Mouse (Mus musculus) intestine, embryonic 16.5 days (tissue): ENCODE measurements at regions not wholly inside any gene's neighbourhood (a gene's known extent, or its start where the extent isn't known, plus 50 kb on each side); places are given as distances from the start of the nearest gene placed in this dataset.

Experiments used
- ATAC-seq: fragments of 200-750 bp; cut with Nextera tagmentation; 2 replicates; pipeline ENCODE4 v1.8.0; 2017; ENCODE audit warnings: moderate TSS enrichment, moderate library complexity
- H3K27ac ChIP-seq: fragments of 300-500 bp; sonication (generic); 2 replicates; pipeline ENCODE4 v1.5.1; 2014; ENCODE audit warnings: mild to moderate bottlenecking, low read length
- H3K27me3 ChIP-seq: fragments of 300-500 bp; sonication (generic); replicated peaks from 2 replicates; pipeline ENCODE4 v1.6.1; 2014; ENCODE audit warnings: low read length, control low read depth, mixed read lengths; ENCODE audit not compliant: control insufficient read depth, insufficient read depth
- H3K36me3 ChIP-seq: fragments of 300-500 bp; sonication (generic); 2 replicates; pipeline ENCODE4 v1.6.1; 2014; ENCODE audit warnings: low read length, control low read depth; ENCODE audit not compliant: control insufficient read depth, insufficient read depth
- H3K4me1 ChIP-seq: fragments of 300-500 bp; sonication (generic); 2 replicates; pipeline ENCODE4 v1.6.1; 2014; ENCODE audit warnings: low read length, control low read depth, mixed read lengths; ENCODE audit not compliant: control insufficient read depth, insufficient read depth
- H3K4me2 ChIP-seq: fragments of 300-500 bp; sonication (generic); 2 replicates; pipeline ENCODE4 v1.6.1; 2014; ENCODE audit warnings: low read depth, low read length, control low read depth
- H3K4me3 ChIP-seq: fragments of 300-500 bp; sonication (generic); 2 replicates; pipeline ENCODE4 v1.5.1; 2014; ENCODE audit warnings: mild to moderate bottlenecking, low read length
- H3K9ac ChIP-seq: fragments of 300-500 bp; sonication (generic); 2 replicates; pipeline ENCODE4 v1.6.1; 2014; ENCODE audit warnings: low read depth, low read length
- H3K9me3 ChIP-seq: fragments of 300-500 bp; sonication (generic); 2 replicates; pipeline ENCODE4 v1.6.1; 2016; ENCODE audit warnings: low read length, control low read depth; ENCODE audit not compliant: control insufficient read depth
- WGBS: fragments of 180-500 bp; shearing (Covaris S2); extraction: QIAGEN DNeasy Blood & Tissue Kit; methylation state at CpG from one replicate; pipeline ENCODE4 v1.1.7; 2014; 5-methylcytosine and 5-hydroxymethylcytosine counted together

- H3K27ac ChIP-seq: no peak overlapping the region
- no peaks in the 10 kb centered on the region for H3K4me1 ChIP-seq
- H3K27me3 ChIP-seq: no peaks in the 10 kb centered on the region
- no peak overlapping the region for H3K4me3 ChIP-seq
- H3K36me3 ChIP-seq: no peaks in the 10 kb centered on the region
- no peak overlapping the region for H3K4me2 ChIP-seq
- H3K9ac ChIP-seq: no peak overlapping the region
- WGBS: 69% methylated on average over 9 of the region's 9 CpGs
- ATAC-seq: no peak
- no peaks in the 10 kb centered on the region for H3K9me3 ChIP-seq
Observed at GRCm38 (mm10) chr11:44185218-44185890, 214.5 kb upstream of the Il12b start.

GRCm38 (mm10) chr11:44188202-44188601 is 211.7 kb upstream of the Il12b start:
- Histone ChIP-seq H3K36me3 (no peaks in the 10 kb centered on the region), H3K4me1 (no peaks in the 10 kb centered on the region), H3K27ac (no peak overlapping the region), H3K9me3 (no peaks in the 10 kb centered on the region), H3K4me2 (no peak overlapping the region), H3K9ac (no peak overlapping the region), H3K4me3 (no peak overlapping the region), H3K27me3 (no peaks in the 10 kb centered on the region)
- ATAC-seq: no peak
- WGBS: 75% methylated on average over 2 of the region's 2 CpGs

DNA sequence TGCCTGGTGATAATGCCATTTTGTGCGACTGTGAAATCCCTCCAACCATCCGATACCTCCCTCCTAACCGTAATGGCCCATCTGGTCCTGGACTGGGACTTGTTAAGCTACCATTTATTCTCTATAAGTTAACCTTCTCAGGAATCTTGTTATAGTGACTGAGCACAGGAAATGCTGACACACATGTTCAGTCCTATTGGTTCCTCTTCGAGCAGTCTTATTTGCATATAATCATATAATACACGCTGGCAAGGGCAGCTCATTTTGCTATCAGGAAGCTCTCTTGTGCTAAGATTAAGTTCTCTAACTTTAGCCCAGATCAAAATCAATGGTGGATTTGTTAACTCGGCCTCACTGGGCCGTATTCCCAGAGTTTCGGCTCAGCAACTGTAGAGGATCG is 206.1 kb upstream of the Il12b start:
- H3K36me3 ChIP-seq: no peaks in the 10 kb centered on the region
- no peak overlapping the region for H3K4me2 ChIP-seq
- H3K27ac ChIP-seq: no peak overlapping the region
- WGBS: 86% methylated on average over 9 of the region's 9 CpGs
- no peaks in the 10 kb centered on the region for H3K27me3 ChIP-seq
- no peak overlapping the region for H3K9ac ChIP-seq
- H3K4me1 ChIP-seq: no peaks in the 10 kb centered on the region
- H3K9me3 ChIP-seq: no peaks in the 10 kb centered on the region
- H3K4me3 ChIP-seq: no peak overlapping the region
- no peak for ATAC-seq

- H3K9ac ChIP-seq: no peak overlapping the region
- no peaks in the 10 kb centered on the region for H3K36me3 ChIP-seq
- no peak overlapping the region for H3K4me2 ChIP-seq
- H3K9me3 ChIP-seq: no peaks in the 10 kb centered on the region
- no peak for ATAC-seq
- H3K4me3 ChIP-seq: no peak overlapping the region
- no peaks in the 10 kb centered on the region for H3K4me1 ChIP-seq
- H3K27ac ChIP-seq: no peak overlapping the region
- H3K27me3 ChIP-seq: no peaks in the 10 kb centered on the region
- 65% methylated on average over 2 of the region's 2 CpGs for WGBS
Observed at GRCm38 (mm10) chr11:44202716-44203115, 197.1 kb upstream of the Il12b start.

- no peak overlapping the region for H3K9ac ChIP-seq
- H3K36me3 ChIP-seq: no peaks in the 10 kb centered on the region
- no peak for ATAC-seq
- no peak overlapping the region for H3K4me2 ChIP-seq
- no peak overlapping the region for H3K4me3 ChIP-seq
- no peak overlapping the region for H3K27ac ChIP-seq
- WGBS: 56% methylated on average over 3 of the region's 3 CpGs
- H3K4me1 ChIP-seq: no peaks in the 10 kb centered on the region
- no peaks in the 10 kb centered on the region for H3K27me3 ChIP-seq
- H3K9me3 ChIP-seq: no peaks in the 10 kb centered on the region
Observed at GRCm38 (mm10) chr11:44204384-44204783, 195.5 kb upstream of the Il12b start.

- H3K9me3 ChIP-seq: no peaks in the 10 kb centered on the region
- H3K27me3 ChIP-seq: no peaks in the 10 kb centered on the region
- H3K36me3 ChIP-seq: no peaks in the 10 kb centered on the region
- no peak overlapping the region for H3K9ac ChIP-seq
- H3K27ac ChIP-seq: no peak overlapping the region
- H3K4me1 ChIP-seq: no peaks in the 10 kb centered on the region; the same call in 1 of the 2 replicates
- no peak for ATAC-seq
- 78% methylated on average over 4 of the region's 4 CpGs for WGBS
- H3K4me3 ChIP-seq: no peak overlapping the region
- H3K4me2 ChIP-seq: no peak overlapping the region
Observed at GRCm38 (mm10) chr11:44206866-44207265, 193.0 kb upstream of the Il12b start.

DNA sequence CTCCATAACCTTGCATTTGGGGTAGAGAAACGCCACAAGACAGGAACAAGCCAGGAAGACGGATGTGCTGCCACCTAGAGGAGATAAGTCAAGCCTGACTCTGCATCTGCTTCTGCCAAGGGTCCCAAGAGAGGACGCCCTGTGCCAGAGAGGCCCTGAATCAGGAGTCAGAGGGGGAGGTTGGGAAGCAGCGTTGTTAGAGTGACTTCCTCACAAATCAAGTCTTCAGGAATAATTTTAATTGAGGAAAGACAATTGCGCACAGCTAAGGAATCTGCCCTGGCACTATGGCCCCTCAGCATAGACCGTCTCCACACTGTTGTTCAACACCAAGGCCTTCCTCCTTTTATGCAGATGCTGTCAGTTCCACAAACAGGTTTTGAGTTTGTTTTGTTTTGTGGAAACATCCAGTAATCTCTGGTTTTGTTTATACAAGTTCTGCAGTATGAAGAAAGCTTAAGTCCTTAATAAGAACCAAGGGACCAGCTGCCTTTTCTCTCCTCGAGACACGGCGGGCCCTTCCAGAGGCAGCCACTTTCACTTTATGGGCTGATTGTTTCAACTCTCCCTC is 187.9 kb upstream of the Il12b start:
- peak overlapping the region; percentile 30; the same call in 1 of the 2 replicates for H3K27ac ChIP-seq

DNA sequence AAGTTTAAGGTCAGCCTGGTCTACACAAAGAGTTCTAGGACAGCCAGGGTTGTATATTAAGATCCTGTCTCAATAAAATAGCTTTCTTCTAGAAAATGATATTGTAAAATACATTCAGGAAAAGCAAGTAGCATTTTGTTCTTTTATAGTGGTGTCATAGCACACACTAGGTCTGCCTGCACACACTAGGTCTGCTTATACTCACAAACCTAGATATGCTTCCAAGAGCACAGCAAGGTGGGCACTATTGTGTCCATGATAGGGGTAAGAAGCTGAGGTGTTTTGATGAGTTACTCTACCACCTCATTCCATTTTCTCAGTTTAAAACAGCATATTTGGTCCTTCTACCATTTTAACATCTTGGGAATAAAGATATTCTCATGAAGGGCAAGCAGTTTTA is 185.8 kb upstream of the Il12b start:
- no peak overlapping the region for H3K4me2 ChIP-seq
- H3K27ac ChIP-seq: no peak overlapping the region
- no peaks in the 10 kb centered on the region; the same call in 1 of the 2 replicates for H3K4me1 ChIP-seq
- no peak overlapping the region for H3K4me3 ChIP-seq
- no peaks in the 10 kb centered on the region for H3K36me3 ChIP-seq
- H3K27me3 ChIP-seq: no peaks in the 10 kb centered on the region
- no peak overlapping the region for H3K9ac ChIP-seq
- ATAC-seq: no peak
- no peaks in the 10 kb centered on the region for H3K9me3 ChIP-seq

More for the DNA sequence above, 187.9 kb upstream of the Il12b start:
- Histone ChIP-seq H3K9ac (no peak overlapping the region), H3K36me3 (no peaks in the 10 kb centered on the region), H3K4me1 (no peaks in the 10 kb centered on the region; the same call in 1 of the 2 replicates), H3K4me3 (no peak overlapping the region), H3K4me2 (no peak overlapping the region), H3K27me3 (no peaks in the 10 kb centered on the region), H3K9me3 (no peaks in the 10 kb centered on the region)
- ATAC-seq: peak; percentile 59
- WGBS: 42% methylated on average over 9 of the region's 9 CpGs

- Histone ChIP-seq H3K4me1 (no peaks in the 10 kb centered on the region; the same call in 1 of the 2 replicates), H3K9ac (no peak overlapping the region), H3K9me3 (no peaks in the 10 kb centered on the region), H3K27ac (no peak overlapping the region), H3K36me3 (no peaks in the 10 kb centered on the region), H3K27me3 (no peaks in the 10 kb centered on the region), H3K4me2 (no peak overlapping the region), H3K4me3 (no peak overlapping the region)
- WGBS: 88% methylated on average over 3 of the region's 3 CpGs
- ATAC-seq: no peak
Observed at GRCm38 (mm10) chr11:44216346-44216745, 183.5 kb upstream of the Il12b start.

- ATAC-seq: no peak; the same call in 1 of the 2 replicates
- H3K9me3 ChIP-seq: no peaks in the 10 kb centered on the region
- H3K4me1 ChIP-seq: no peaks in the 10 kb centered on the region
- no peaks in the 10 kb centered on the region for H3K36me3 ChIP-seq
- no peaks in the 10 kb centered on the region for H3K27me3 ChIP-seq
- no peak overlapping the region for H3K9ac ChIP-seq
- no peak overlapping the region for H3K4me3 ChIP-seq
- H3K27ac ChIP-seq: no peak overlapping the region
- H3K4me2 ChIP-seq: no peak overlapping the region
- WGBS: 35% methylated on average over 3 of the region's 3 CpGs
Observed at GRCm38 (mm10) chr11:44219971-44220370, 179.9 kb upstream of the Il12b start.
